Mouse (Mus musculus): ENCODE measurements around the gene Ralgapa2. TPM values are rescaled to one million over a fixed set of nuclear protein-coding genes. Genes with fewer than 3 reads are reported as not detected.
A peak's percentile ranks its signal among the peaks of the same experiment; 100 is the strongest.

Gene Ralgapa2
- polyA plus RNA-seq, 1 experiment from 2014 or later, result 4.5 TPM

DNA sequence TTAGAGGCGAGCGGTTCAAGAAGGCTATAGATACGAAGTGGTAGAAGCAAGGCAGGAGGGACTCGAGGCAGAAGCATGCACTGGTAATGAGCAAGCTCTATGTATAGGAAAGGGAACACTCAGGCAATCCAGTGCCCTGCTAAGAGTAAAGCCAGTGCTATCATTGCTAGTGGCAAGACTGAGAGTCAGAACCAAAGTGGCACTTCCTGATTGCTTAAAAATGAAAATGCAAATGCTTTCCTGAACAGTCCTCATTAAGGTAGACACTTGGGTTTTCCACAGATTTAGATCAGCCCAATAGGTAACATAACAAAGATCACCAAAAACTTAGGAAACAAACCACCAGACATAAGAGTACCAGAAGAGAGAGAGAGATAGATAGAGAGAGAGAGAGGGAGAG is 105.1 kb downstream of the Ralgapa2 start:
- Histone ChIP-seq H3K4me2 (ENCODE audit: low read depth, low read length) (no peak overlapping the region), H3K27me3 (ENCODE audit: control insufficient read depth, insufficient read depth, low read depth, low read length) (no peaks in the 10 kb centered on the region), H3K4me3 (ENCODE audit: low read depth, low read length) (no peak overlapping the region), H3K36me3 (ENCODE audit: control insufficient read depth, insufficient read depth) (no peaks in the 10 kb centered on the region), H3K9me3 (replicated peaks; ENCODE audit: control insufficient read depth, low read length) (no peaks in the 10 kb centered on the region), H3K4me1 (ENCODE audit: control insufficient read depth, low read depth, low read length) (no peaks in the 10 kb centered on the region), H3K9ac (ENCODE audit: low read depth, low read length) (no peak overlapping the region), H3K27ac (ENCODE audit: low read length) (no peak overlapping the region)
- 76% methylated on average over 4 of the region's 4 CpGs for WGBS (ENCODE audit: insufficient replicate concordance)
- ATAC-seq (ENCODE audit: low read depth), result no peak

DNA sequence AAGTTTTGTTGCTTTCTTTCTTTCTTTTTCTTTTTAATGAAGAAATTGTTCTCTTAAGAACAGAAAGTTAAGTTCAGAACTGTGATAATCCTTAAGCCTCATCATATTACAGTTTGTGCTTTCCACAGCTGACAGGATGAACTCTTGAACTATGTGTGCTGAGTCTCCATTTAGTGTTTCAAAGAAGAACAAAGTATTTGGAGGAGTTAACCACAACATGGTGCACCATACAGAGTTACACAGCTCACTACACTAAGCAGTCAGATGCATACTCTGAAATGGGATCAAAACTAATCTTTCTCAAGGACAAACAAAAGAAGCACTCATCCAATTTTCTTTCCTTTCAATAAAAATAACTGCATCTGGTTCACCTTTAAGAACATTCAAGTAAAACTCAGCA is 110.6 kb downstream of the Ralgapa2 start:
- H3K36me3 ChIP-seq (ENCODE audit: control insufficient read depth, insufficient read depth), result no peaks in the 10 kb centered on the region
- H3K4me1 ChIP-seq (ENCODE audit: control insufficient read depth, low read depth, low read length), result no peaks in the 10 kb centered on the region
- no peak overlapping the region for H3K9ac ChIP-seq (ENCODE audit: low read depth, low read length)
- H3K27me3 ChIP-seq (ENCODE audit: control insufficient read depth, insufficient read depth, low read depth, low read length), result no peaks in the 10 kb centered on the region
- H3K9me3 ChIP-seq (replicated peaks; ENCODE audit: control insufficient read depth, low read length), result no peaks in the 10 kb centered on the region
- ATAC-seq (ENCODE audit: low read depth), result no peak
- no peak overlapping the region for H3K4me3 ChIP-seq (ENCODE audit: low read depth, low read length)
- H3K4me2 ChIP-seq (ENCODE audit: low read depth, low read length), result no peak overlapping the region
- no peak overlapping the region for H3K27ac ChIP-seq (ENCODE audit: low read length)

DNA sequence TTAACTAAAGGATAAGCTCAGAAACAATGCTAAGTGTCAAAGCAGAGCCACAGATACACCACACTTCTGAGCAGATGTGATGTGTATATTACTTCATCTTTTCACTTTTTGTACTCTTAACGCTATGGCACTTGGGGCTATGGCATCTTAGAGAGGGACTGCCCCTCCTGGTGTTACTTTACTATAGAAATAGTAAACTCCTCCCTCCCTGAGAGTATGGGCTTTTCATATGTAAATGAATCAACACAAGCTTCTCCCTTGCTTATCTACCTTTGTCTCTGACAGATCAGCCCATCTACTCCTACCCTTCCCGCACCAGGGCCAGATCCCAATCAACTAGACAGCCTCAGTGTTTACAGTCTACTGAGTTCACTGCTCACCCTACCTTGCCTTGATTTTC is 111.4 kb downstream of the Ralgapa2 start:
- WGBS (ENCODE audit: insufficient replicate concordance), result 74% methylated on average over 2 of the region's 2 CpGs
- H3K4me3 ChIP-seq (ENCODE audit: low read depth, low read length), result no peak overlapping the region
- ATAC-seq (ENCODE audit: low read depth), result no peak

DNA sequence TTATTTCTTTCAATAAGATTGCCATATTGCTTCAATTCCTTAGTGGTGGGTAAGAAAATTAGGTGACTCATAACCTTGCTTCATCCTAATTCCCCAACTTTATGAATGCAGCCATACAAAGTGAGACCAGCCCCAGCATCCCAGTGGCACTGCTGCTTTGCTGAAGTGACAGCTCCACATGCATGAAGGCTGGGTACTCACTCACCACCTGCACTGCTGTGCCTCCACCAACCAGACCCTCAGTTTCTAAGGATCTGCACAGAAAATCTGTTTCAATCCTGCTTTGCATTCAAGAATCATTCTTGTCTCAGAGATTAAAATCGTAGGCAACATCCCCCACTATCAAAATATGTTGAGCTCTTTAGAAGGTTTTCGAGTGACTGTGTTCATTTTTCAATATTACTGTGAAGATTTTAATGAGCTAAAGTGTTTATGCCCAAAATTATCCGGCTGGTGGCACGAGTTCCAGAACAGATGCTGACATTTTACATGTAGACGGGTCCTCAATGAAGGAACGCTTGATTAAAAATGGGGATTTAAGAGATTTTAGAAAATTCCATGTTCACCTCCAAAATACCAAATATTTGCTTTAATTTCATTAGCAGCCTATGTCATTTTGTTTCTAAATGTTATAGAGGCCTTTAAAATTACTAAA is 113.8 kb downstream of the Ralgapa2 start:
- Histone ChIP-seq H3K36me3 (ENCODE audit: control insufficient read depth, insufficient read depth) (peaks cover 1% of the 10 kb centered on the region), H3K27ac (ENCODE audit: low read length) (no peak overlapping the region), H3K27me3 (ENCODE audit: control insufficient read depth, insufficient read depth, low read depth, low read length) (no peaks in the 10 kb centered on the region), H3K9me3 (replicated peaks; ENCODE audit: control insufficient read depth, low read length) (no peaks in the 10 kb centered on the region), H3K9ac (ENCODE audit: low read depth, low read length) (no peak overlapping the region), H3K4me2 (ENCODE audit: low read depth, low read length) (no peak overlapping the region), H3K4me1 (ENCODE audit: control insufficient read depth, low read depth, low read length) (no peaks in the 10 kb centered on the region), H3K4me3 (ENCODE audit: low read depth, low read length) (no peak overlapping the region)
- no peak for ATAC-seq (ENCODE audit: low read depth)
- 75% methylated on average over 6 of the region's 6 CpGs for WGBS (ENCODE audit: insufficient replicate concordance)

More for the DNA sequence above, 111.4 kb downstream of the Ralgapa2 start:
- H3K9ac ChIP-seq (ENCODE audit: low read depth, low read length), result no peak overlapping the region
- no peaks in the 10 kb centered on the region for H3K4me1 ChIP-seq (ENCODE audit: control insufficient read depth, low read depth, low read length)
- no peak overlapping the region for H3K4me2 ChIP-seq (ENCODE audit: low read depth, low read length)
- no peaks in the 10 kb centered on the region for H3K9me3 ChIP-seq (replicated peaks; ENCODE audit: control insufficient read depth, low read length)
- no peak overlapping the region for H3K27ac ChIP-seq (ENCODE audit: low read length)
- no peaks in the 10 kb centered on the region for H3K27me3 ChIP-seq (ENCODE audit: control insufficient read depth, insufficient read depth, low read depth, low read length)
- H3K36me3 ChIP-seq (ENCODE audit: control insufficient read depth, insufficient read depth), result no peaks in the 10 kb centered on the region

DNA sequence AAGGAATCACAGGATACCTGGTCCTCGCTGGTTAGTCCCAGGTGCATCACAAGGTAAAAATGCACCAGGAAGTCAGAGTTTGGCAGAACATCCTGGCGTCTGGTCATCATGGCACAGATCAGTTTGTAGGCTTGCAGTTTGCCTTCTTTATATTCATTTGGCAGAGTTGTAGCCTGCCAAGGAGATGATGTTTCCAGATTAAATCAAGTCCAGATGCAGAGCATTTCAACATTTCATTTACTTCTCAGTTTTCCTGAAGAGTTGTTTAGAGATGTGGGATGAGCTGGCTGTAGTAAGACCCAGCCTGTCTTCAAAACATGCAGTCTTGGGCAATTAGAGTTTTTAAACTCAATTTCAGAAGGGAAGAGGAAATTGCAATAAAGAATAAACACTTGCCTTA is 124.9 kb downstream of the Ralgapa2 start:
- Histone ChIP-seq H3K9me3 (replicated peaks; ENCODE audit: control insufficient read depth, low read length) (no peaks in the 10 kb centered on the region), H3K36me3 (ENCODE audit: control insufficient read depth, insufficient read depth) (no peaks in the 10 kb centered on the region)
- 47% methylated on average over 2 of the region's 2 CpGs for WGBS (ENCODE audit: insufficient replicate concordance)

DNA sequence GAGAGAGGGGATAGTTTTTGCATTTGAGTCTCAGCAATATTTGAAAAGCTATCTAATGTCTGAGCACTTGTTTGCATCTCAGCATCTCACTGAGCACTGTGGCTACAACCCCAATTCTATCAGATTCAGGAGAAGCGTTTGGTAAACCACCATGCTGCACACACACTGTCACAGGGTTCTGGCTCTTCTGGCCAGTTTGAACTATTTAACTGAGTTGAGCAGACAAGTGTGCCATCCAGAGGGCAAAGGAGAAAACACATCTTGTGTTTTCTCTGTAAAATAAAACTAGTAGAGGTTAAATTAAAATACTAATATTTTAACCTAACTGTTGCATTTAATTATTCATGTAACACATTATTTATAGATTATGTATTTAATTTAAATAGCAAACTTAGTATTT is 127.6 kb downstream of the Ralgapa2 start:
- no peak overlapping the region for H3K4me2 ChIP-seq (ENCODE audit: low read depth, low read length)
- H3K36me3 ChIP-seq (ENCODE audit: control insufficient read depth, insufficient read depth), result no peaks in the 10 kb centered on the region
- no peak overlapping the region for H3K9ac ChIP-seq (ENCODE audit: low read depth, low read length)
- H3K27me3 ChIP-seq (ENCODE audit: control insufficient read depth, insufficient read depth, low read depth, low read length), result no peaks in the 10 kb centered on the region
- no peak for ATAC-seq (ENCODE audit: low read depth)
- no peaks in the 10 kb centered on the region for H3K4me1 ChIP-seq (ENCODE audit: control insufficient read depth, low read depth, low read length)
- no peaks in the 10 kb centered on the region for H3K9me3 ChIP-seq (replicated peaks; ENCODE audit: control insufficient read depth, low read length)
- no peak overlapping the region for H3K4me3 ChIP-seq (ENCODE audit: low read depth, low read length)
- no peak overlapping the region for H3K27ac ChIP-seq (ENCODE audit: low read length)
- WGBS (ENCODE audit: insufficient replicate concordance), result 36% methylated on average over 1 of the region's 1 CpGs

More for the DNA sequence above, 124.9 kb downstream of the Ralgapa2 start:
- Histone ChIP-seq H3K4me2 (ENCODE audit: low read depth, low read length) (no peak overlapping the region), H3K27ac (ENCODE audit: low read length) (no peak overlapping the region), H3K4me1 (ENCODE audit: control insufficient read depth, low read depth, low read length) (no peaks in the 10 kb centered on the region), H3K9ac (ENCODE audit: low read depth, low read length) (no peak overlapping the region), H3K27me3 (ENCODE audit: control insufficient read depth, insufficient read depth, low read depth, low read length) (no peaks in the 10 kb centered on the region), H3K4me3 (ENCODE audit: low read depth, low read length) (no peak overlapping the region)
- no peak for ATAC-seq (ENCODE audit: low read depth)

DNA sequence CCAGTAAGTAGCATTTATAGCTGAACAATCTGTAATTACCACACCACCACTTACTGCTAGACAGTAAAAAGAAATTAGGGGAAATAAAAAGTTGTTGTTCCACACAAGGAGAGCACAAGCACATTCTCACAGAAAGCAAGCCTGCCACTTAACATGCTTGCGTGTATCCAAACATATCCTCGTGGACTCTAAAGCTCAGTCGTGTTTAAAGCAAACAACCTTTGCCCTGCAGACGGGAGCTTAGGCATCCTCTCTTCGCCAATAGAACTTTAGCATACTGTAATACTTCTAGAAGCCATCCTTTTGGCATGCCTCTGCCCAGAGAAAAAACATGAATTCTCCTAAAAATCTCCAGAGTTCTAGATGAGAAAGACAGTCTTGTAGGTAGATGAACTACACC is 135.9 kb downstream of the Ralgapa2 start:
- WGBS (ENCODE audit: insufficient replicate concordance), result 54% methylated on average over 5 of the region's 5 CpGs
- H3K4me3 ChIP-seq (ENCODE audit: low read depth, low read length), result no peak overlapping the region
- no peak overlapping the region for H3K9ac ChIP-seq (ENCODE audit: low read depth, low read length)
- no peaks in the 10 kb centered on the region for H3K9me3 ChIP-seq (replicated peaks; ENCODE audit: control insufficient read depth, low read length)
- no peaks in the 10 kb centered on the region for H3K36me3 ChIP-seq (ENCODE audit: control insufficient read depth, insufficient read depth)
- no peak overlapping the region for H3K4me2 ChIP-seq (ENCODE audit: low read depth, low read length)
- H3K4me1 ChIP-seq (ENCODE audit: control insufficient read depth, low read depth, low read length), result no peaks in the 10 kb centered on the region; the same call in 1 of the 2 replicates
- no peak overlapping the region for H3K27ac ChIP-seq (ENCODE audit: low read length)
- ATAC-seq (ENCODE audit: low read depth), result peak; percentile 70
- no peaks in the 10 kb centered on the region for H3K27me3 ChIP-seq (ENCODE audit: control insufficient read depth, insufficient read depth, low read depth, low read length)

DNA sequence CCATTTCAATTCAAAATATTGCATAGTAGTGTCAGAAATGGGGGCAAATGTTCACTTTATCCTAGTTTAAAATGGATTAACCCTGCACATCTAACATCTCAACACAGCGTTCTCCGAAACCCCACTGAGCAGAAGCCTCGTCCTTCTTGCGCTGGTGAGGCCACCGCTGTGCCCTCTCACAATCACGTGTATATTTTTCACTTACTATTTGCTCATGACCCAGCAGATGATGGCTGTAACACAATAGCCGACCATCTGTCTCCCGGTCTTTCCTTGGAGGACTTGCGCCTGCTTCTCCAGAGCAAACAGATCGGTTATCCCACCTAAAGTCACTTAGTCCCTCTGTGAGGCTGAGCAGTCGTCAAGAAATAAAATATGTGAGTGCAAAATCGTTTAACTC is 146.0 kb downstream of the Ralgapa2 start:
- Histone ChIP-seq H3K27ac (ENCODE audit: low read length) (no peak overlapping the region), H3K9me3 (replicated peaks; ENCODE audit: control insufficient read depth, low read length) (no peaks in the 10 kb centered on the region), H3K4me1 (ENCODE audit: control insufficient read depth, low read depth, low read length) (no peaks in the 10 kb centered on the region), H3K4me3 (ENCODE audit: low read depth, low read length) (no peak overlapping the region), H3K4me2 (ENCODE audit: low read depth, low read length) (no peak overlapping the region), H3K9ac (ENCODE audit: low read depth, low read length) (no peak overlapping the region), H3K27me3 (ENCODE audit: control insufficient read depth, insufficient read depth, low read depth, low read length) (no peaks in the 10 kb centered on the region), H3K36me3 (ENCODE audit: control insufficient read depth, insufficient read depth) (no peaks in the 10 kb centered on the region)
- no peak for ATAC-seq (ENCODE audit: low read depth)
- 75% methylated on average over 12 of the region's 12 CpGs for WGBS (ENCODE audit: insufficient replicate concordance)

DNA sequence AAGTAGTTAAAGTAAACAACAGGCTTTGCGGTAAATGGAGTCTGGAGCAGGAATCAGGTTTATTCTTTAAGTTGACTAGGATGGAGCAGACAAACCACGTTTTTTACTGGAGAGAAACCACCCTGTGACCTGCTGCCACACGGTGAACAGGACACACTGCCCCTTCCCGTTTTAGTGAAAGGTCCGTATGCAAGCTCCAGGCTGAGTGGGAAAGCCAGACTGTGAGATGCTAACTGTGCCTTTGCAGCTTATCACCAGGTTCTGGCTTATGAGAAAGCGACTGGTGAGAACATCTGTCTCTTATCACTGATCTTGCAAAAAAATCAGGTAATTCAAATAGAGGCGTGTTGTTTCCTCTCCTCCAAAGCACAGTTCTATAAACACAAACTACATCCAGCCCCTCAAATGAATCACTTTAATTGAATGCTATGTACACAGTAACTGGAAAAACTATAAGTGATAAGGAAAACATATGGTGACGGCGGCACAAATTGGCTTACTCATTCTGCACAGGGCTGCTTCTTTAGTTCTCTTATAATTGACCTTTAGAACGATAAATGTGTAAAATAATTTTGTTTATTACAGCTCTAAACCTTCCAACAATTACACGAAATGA is 146.7 kb downstream of the Ralgapa2 start:
- Histone ChIP-seq H3K36me3 (ENCODE audit: control insufficient read depth, insufficient read depth) (no peaks in the 10 kb centered on the region), H3K4me2 (ENCODE audit: low read depth, low read length) (no peak overlapping the region), H3K9me3 (replicated peaks; ENCODE audit: control insufficient read depth, low read length) (no peaks in the 10 kb centered on the region), H3K27ac (ENCODE audit: low read length) (no peak overlapping the region), H3K4me1 (ENCODE audit: control insufficient read depth, low read depth, low read length) (no peaks in the 10 kb centered on the region), H3K4me3 (ENCODE audit: low read depth, low read length) (no peak overlapping the region), H3K9ac (ENCODE audit: low read depth, low read length) (no peak overlapping the region), H3K27me3 (ENCODE audit: control insufficient read depth, insufficient read depth, low read depth, low read length) (no peaks in the 10 kb centered on the region)
- whole genome bisulfite sequencing (ENCODE audit: insufficient replicate concordance), result 67% methylated on average over 11 of the region's 11 CpGs
- ATAC-seq (ENCODE audit: low read depth), result no peak
